Mouse (Mus musculus) large intestine, adult 2 months (tissue): ENCODE results near the gene Eps8. TPM values are rescaled to one million over a fixed set of nuclear protein-coding genes. Genes with fewer than 3 reads are reported as not detected.

ENCODE experiments used
- DNase-seq: peaks from one replicate; pipeline ENCODE4 v3.0.0-alpha.2; 2012; ENCODE audit warnings: low read depth, low spot score
- WGBS: fragments of 180-500 bp; shearing (Covaris S2); methylation state at CpG from one replicate; pipeline ENCODE4 v1.1.7; 2018; 5-methylcytosine and 5-hydroxymethylcytosine counted together
- polyA plus RNA-seq: library from polyadenylated mRNA; depleted of rRNA; stranded (reverse); fragments of >200 nt; gene quantifications from 2 replicates; pipeline ENCODE4 v1.2.3, GENCODE M21; 2012

Gene Eps8
- polyA plus RNA-seq, 1 experiment: 29.1 TPM

GRCm38 (mm10) chr6:137630387-137630786, 24.3 kb downstream of the Eps8 start:
- no peak for DNase-seq
- WGBS: 85% methylated on average over 13 of the region's 13 CpGs

- WGBS: 32% methylated on average over 13 of the region's 13 CpGs
- DNase-seq: no peak
Measured at GRCm38 (mm10) chr6:137629603-137630231, 25.0 kb downstream of the Eps8 start.

GRCm38 (mm10) chr6:137628715-137629114, 26.0 kb downstream of the Eps8 start:
- WGBS: 39% methylated on average over 6 of the region's 6 CpGs
- no peak for DNase-seq

- no peak for DNase-seq
- 28% methylated on average over 2 of the region's 2 CpGs for WGBS
Measured at GRCm38 (mm10) chr6:137621021-137621420, 33.7 kb downstream of the Eps8 start.

GRCm38 (mm10) chr6:137613903-137614302, 40.8 kb downstream of the Eps8 start:
- DNase-seq: no peak
- 65% methylated on average over 4 of the region's 4 CpGs for WGBS

- 26% methylated on average over 2 of the region's 2 CpGs for WGBS
- no peak for DNase-seq
Measured at GRCm38 (mm10) chr6:137612071-137612547, 42.6 kb downstream of the Eps8 start.

- DNase-seq: no peak
- 51% methylated on average over 17 of the region's 17 CpGs for WGBS
Measured at GRCm38 (mm10) chr6:137608160-137608930, 46.3 kb downstream of the Eps8 start.

GRCm38 (mm10) chr6:137606541-137606940, 48.1 kb downstream of the Eps8 start:
- WGBS: 85% methylated on average over 7 of the region's 7 CpGs

GRCm38 (mm10) chr6:137604417-137605248, 50.0 kb downstream of the Eps8 start:
- no peak for DNase-seq
- WGBS: 93% methylated on average over 4 of the region's 4 CpGs

More at GRCm38 (mm10) chr6:137606541-137606940, 48.1 kb downstream of the Eps8 start:
- no peak for DNase-seq

GRCm38 (mm10) chr6:137598306-137598705, 56.4 kb downstream of the Eps8 start:
- DNase-seq: no peak
- WGBS: 62% methylated on average over 7 of the region's 7 CpGs

GRCm38 (mm10) chr6:137597442-137598058, 57.1 kb downstream of the Eps8 start:
- WGBS: 45% methylated on average over 8 of the region's 8 CpGs
- no peak for DNase-seq

- WGBS: 94% methylated on average over 10 of the region's 10 CpGs
- no peak for DNase-seq
Measured at GRCm38 (mm10) chr6:137592582-137592981, 62.1 kb downstream of the Eps8 start.

- 89% methylated on average over 3 of the region's 3 CpGs for WGBS
Measured at GRCm38 (mm10) chr6:137589245-137589618, 65.4 kb downstream of the Eps8 start.

GRCm38 (mm10) chr6:137588481-137589244, 66.0 kb downstream of the Eps8 start:
- 80% methylated on average over 10 of the region's 10 CpGs for WGBS
- DNase-seq: no peak

More at GRCm38 (mm10) chr6:137589245-137589618, 65.4 kb downstream of the Eps8 start:
- no peak for DNase-seq

- no peak for DNase-seq
- 75% methylated on average over 6 of the region's 6 CpGs for WGBS
Measured at GRCm38 (mm10) chr6:137587866-137588265, 66.8 kb downstream of the Eps8 start.

GRCm38 (mm10) chr6:137585229-137585628, 69.4 kb downstream of the Eps8 start:
- DNase-seq: no peak
- WGBS: 61% methylated on average over 4 of the region's 4 CpGs

- WGBS: 89% methylated on average over 5 of the region's 5 CpGs
- DNase-seq: no peak
Measured at GRCm38 (mm10) chr6:137583056-137583455, 71.6 kb downstream of the Eps8 start.

- WGBS: 56% methylated on average over 19 of the region's 19 CpGs
- DNase-seq: no peak
Measured at GRCm38 (mm10) chr6:137582207-137582889, 72.3 kb downstream of the Eps8 start.
